Mouse (Mus musculus) CH12.LX (cell line): ENCODE measurements around the gene Tmem88b. TPM values are rescaled to one million over a fixed set of nuclear protein-coding genes. Genes with fewer than 3 reads are reported as not detected.

ENCODE experiments used
- DNase-seq: peaks from one replicate; pipeline ENCODE4 v3.0.0-alpha.2; 2013; ENCODE audit errors: extremely low read depth
- H3K27ac ChIP-seq: 2 replicates; pipeline ENCODE4 v1.5.1; 2012; ENCODE audit warnings: low read depth, mild to moderate bottlenecking, control low read depth, moderate library complexity; ENCODE audit not compliant: insufficient read depth
- H3K27me3 ChIP-seq: replicated peaks from 2 replicates; pipeline ENCODE3; 2012; ENCODE audit warnings: inconsistent platforms
- H3K36me3 ChIP-seq, 2 experiments: replicated peaks in 1 of 2; 2 replicates each; pipeline versions ENCODE3 to v1.6.1; 2012; ENCODE audit warnings: inconsistent platforms in 1 of 2, low read length in 1 of 2, mild to moderate bottlenecking in 1 of 2, mixed read lengths in 1 of 2, moderate library complexity in 1 of 2; ENCODE audit not compliant: control insufficient read depth in 1 of 2, insufficient read depth in 1 of 2
- H3K4me1 ChIP-seq, 2 experiments: 2 replicates each; pipeline ENCODE4 v1.6.1; 2012; ENCODE audit warnings: inconsistent platforms in 1 of 2, moderate library complexity in 1 of 2; ENCODE audit not compliant: insufficient read depth in 2 of 2, control insufficient read depth in 1 of 2
- H3K4me2 ChIP-seq: 2 replicates; pipeline ENCODE4 v1.6.1; 2012; ENCODE audit warnings: low read depth, mild to moderate bottlenecking, control low read depth; ENCODE audit not compliant: poor library complexity, insufficient read depth, severe bottlenecking
- H3K4me3 ChIP-seq, 3 experiments: fragments of 150-350 bp in 1 of 3; sonication (generic) in 1 of 3; replicated peaks in 1 of 3; 2 replicates each; pipeline versions ENCODE3 to v1.5.1; 2011 to 2012; ENCODE audit warnings: low read depth in 2 of 3, low read length in 2 of 3, mild to moderate bottlenecking in 2 of 3, moderate library complexity in 2 of 3, control low read depth in 1 of 3, improper control_type of control experiment in 1 of 3, inconsistent platforms in 1 of 3, mixed read lengths in 1 of 3; ENCODE audit not compliant: poor library complexity in 1 of 3
- H3K79me2 ChIP-seq: replicated peaks from 2 replicates; pipeline ENCODE4 v1.6.1; 2012; ENCODE audit warnings: mild to moderate bottlenecking, moderate library complexity; ENCODE audit not compliant: control insufficient read depth, poor library complexity, insufficient read depth, severe bottlenecking; ENCODE audit errors: extremely low read depth
- H3K9ac ChIP-seq: 2 replicates; pipeline ENCODE4 v1.6.1; 2012; ENCODE audit warnings: low read depth, mild to moderate bottlenecking, control low read depth, moderate library complexity; ENCODE audit not compliant: insufficient read depth
- H3K9me3 ChIP-seq: replicated peaks from 2 replicates; pipeline ENCODE3; 2012; ENCODE audit warnings: low read length, inconsistent platforms, mixed read lengths
- BHLHE40 ChIP-seq: IDR thresholded peaks from 2 replicates; pipeline ENCODE4 v1.6.1; 2011; ENCODE audit warnings: mild to moderate bottlenecking, low read depth, low read length, improper control_type of control experiment
- CHD1 ChIP-seq: IDR thresholded peaks from 2 replicates; pipeline ENCODE4 v1.6.1; 2012; ENCODE audit warnings: low read depth, low read length, improper control_type of control experiment, inconsistent platforms
- CHD2 ChIP-seq: IDR thresholded peaks from 2 replicates; pipeline ENCODE4 v1.6.1; 2011; ENCODE audit warnings: low read length, improper control_type of control experiment
- CTCF ChIP-seq, 2 experiments: IDR thresholded peaks in 1 of 2; conservative IDR thresholded peaks in 1 of 2; 2 replicates each; pipeline ENCODE4 v1.5.1; 2011 to 2012; ENCODE audit warnings: low read depth in 2 of 2, low read length in 2 of 2, improper control_type of control experiment in 1 of 2, inconsistent platforms in 1 of 2, mild to moderate bottlenecking in 1 of 2, moderate library complexity in 1 of 2
- E2F4 ChIP-seq: IDR thresholded peaks from 2 replicates; pipeline ENCODE4 v1.6.1; 2011; ENCODE audit warnings: low read depth, low read length, improper control_type of control experiment; ENCODE audit not compliant: insufficient replicate concordance
- EP300 ChIP-seq: IDR thresholded peaks from 2 replicates; pipeline ENCODE4 v1.6.1; 2011; ENCODE audit warnings: low read length, improper control_type of control experiment
- GABPA ChIP-seq: IDR thresholded peaks from 2 replicates; pipeline ENCODE4 v1.6.1; 2012; ENCODE audit warnings: low read depth, low read length, improper control_type of control experiment, inconsistent platforms; ENCODE audit not compliant: insufficient replicate concordance
- HCFC1 ChIP-seq: IDR thresholded peaks from 2 replicates; pipeline ENCODE4 v1.6.1; 2012; ENCODE audit warnings: low read depth, mild to moderate bottlenecking, inconsistent platforms, low read length, improper control_type of control experiment
- IRF4 ChIP-seq: IDR thresholded peaks from 2 replicates; pipeline ENCODE4 v1.6.1; 2014; ENCODE audit warnings: low read depth, mild to moderate bottlenecking, inconsistent platforms, low read length, improper control_type of control experiment
- JUN ChIP-seq: IDR thresholded peaks from 2 replicates; pipeline ENCODE4 v1.6.1; 2011; ENCODE audit warnings: low read depth, mild to moderate bottlenecking, low read length, improper control_type of control experiment, moderate library complexity; ENCODE audit not compliant: insufficient read depth
- JUND ChIP-seq: conservative IDR thresholded peaks from 2 replicates; pipeline ENCODE4 v1.6.1; 2011; ENCODE audit warnings: low read depth, low read length, improper control_type of control experiment
- KAT2A ChIP-seq: IDR thresholded peaks from 2 replicates; pipeline ENCODE4 v1.6.1; 2012; ENCODE audit warnings: low read length, improper control_type of control experiment, inconsistent platforms; ENCODE audit not compliant: insufficient replicate concordance
- MAFK ChIP-seq: IDR thresholded peaks from 2 replicates; pipeline ENCODE4 v1.6.1; 2011; ENCODE audit warnings: low read length, improper control_type of control experiment; ENCODE audit not compliant: insufficient replicate concordance
- MAX ChIP-seq: IDR thresholded peaks from 2 replicates; pipeline ENCODE4 v1.6.1; 2011; ENCODE audit warnings: low read length, improper control_type of control experiment
- MAZ ChIP-seq: IDR thresholded peaks from 2 replicates; pipeline ENCODE4 v1.6.1; 2012; ENCODE audit warnings: low read depth, mild to moderate bottlenecking, inconsistent platforms, low read length, improper control_type of control experiment, moderate library complexity
- MEF2A ChIP-seq: IDR thresholded peaks from 2 replicates; pipeline ENCODE4 v1.6.1; 2014; ENCODE audit warnings: low read depth, mild to moderate bottlenecking, inconsistent platforms, low read length, improper control_type of control experiment, borderline replicate concordance
- MXI1 ChIP-seq: IDR thresholded peaks from 2 replicates; pipeline ENCODE4 v1.6.1; 2011; ENCODE audit warnings: mild to moderate bottlenecking, low read depth, low read length, improper control_type of control experiment
- MYC ChIP-seq: IDR thresholded peaks from 2 replicates; pipeline ENCODE4 v1.6.1; 2011; ENCODE audit warnings: low read depth, mild to moderate bottlenecking, improper control_type of control experiment, low read length
- NELFE ChIP-seq: IDR thresholded peaks from 2 replicates; pipeline ENCODE4 v1.6.1; 2011; ENCODE audit warnings: low read depth, low read length, improper control_type of control experiment
- NRF1 ChIP-seq: IDR thresholded peaks from 2 replicates; pipeline ENCODE4 v1.6.1; 2014; ENCODE audit warnings: low read depth, mild to moderate bottlenecking, inconsistent platforms, low read length, improper control_type of control experiment, moderate library complexity
- RCOR1 ChIP-seq: conservative IDR thresholded peaks from 2 replicates; pipeline ENCODE4 v1.6.1; 2012; ENCODE audit warnings: low read depth, mild to moderate bottlenecking, inconsistent platforms, low read length, improper control_type of control experiment
- SIN3A ChIP-seq: IDR thresholded peaks from 2 replicates; pipeline ENCODE4 v1.6.1; 2012; ENCODE audit warnings: low read length, improper control_type of control experiment, inconsistent platforms
- SMC3 ChIP-seq: IDR thresholded peaks from 2 replicates; pipeline ENCODE4 v1.6.1; 2011; ENCODE audit warnings: low read depth, low read length, improper control_type of control experiment
- TBP ChIP-seq: conservative IDR thresholded peaks from 2 replicates; pipeline ENCODE4 v1.6.1; 2011; ENCODE audit warnings: low read depth, low read length, improper control_type of control experiment
- UBTF ChIP-seq: IDR thresholded peaks from 2 replicates; pipeline ENCODE4 v1.6.1; 2012; ENCODE audit warnings: low read depth, mild to moderate bottlenecking, inconsistent platforms, low read length, improper control_type of control experiment, moderate library complexity
- USF2 ChIP-seq: conservative IDR thresholded peaks from 2 replicates; pipeline ENCODE4 v1.6.1; 2011; ENCODE audit warnings: low read depth, low read length, improper control_type of control experiment
- ZKSCAN1 ChIP-seq: IDR thresholded peaks from 2 replicates; pipeline ENCODE4 v1.6.1; 2012; ENCODE audit warnings: low read depth, inconsistent platforms, low read length, improper control_type of control experiment, borderline replicate concordance
- ZMIZ1 ChIP-seq: IDR thresholded peaks from 2 replicates; pipeline ENCODE4 v1.6.1; 2012; ENCODE audit warnings: low read depth, mild to moderate bottlenecking, inconsistent platforms, low read length, improper control_type of control experiment
- ZNF384 ChIP-seq: IDR thresholded peaks from 2 replicates; pipeline ENCODE4 v1.6.1; 2012; ENCODE audit warnings: low read depth, low read length, improper control_type of control experiment, inconsistent platforms
- dilution Hi-C: fragments of 300-500 bp; cut with MboI; formaldehyde crosslinking; loops from 2 replicates; pipeline ENCODE4 v1.14.3; 2020; ENCODE audit warnings: low sequenced_read_pairs; ENCODE audit not compliant: extremely low pct_unique_long_range_greater_than_20kb, extremely low pct_ligation_motif_present
- in situ Hi-C: fragments of 300-500 bp; cut with MboI; formaldehyde crosslinking; loops from 3 replicates; pipeline ENCODE4 v1.14.3; 2019; ENCODE audit warnings: low sequenced_read_pairs, low pct_ligation_motif_present, low pct_unique_long_range_greater_than_20kb, mixed read lengths
- polyA plus RNA-seq: library from polyadenylated mRNA; unstranded; fragments of >175 nt; gene quantifications from 2 replicates; pipeline ENCODE4 v1.2.1, GENCODE M21; 2012; ENCODE audit warnings: low read depth; ENCODE audit not compliant: insufficient read length
- total RNA-seq, 2 experiments: library from RNA; depleted of rRNA; stranded (reverse); fragments of 300-350 nt in 1 of 2; fragments of >200 nt in 1 of 2; gene quantifications; 2 replicates each; pipeline ENCODE4 v1.2.3; 2012 to 2014

The Tmem88b gene
- total and polyA plus RNA-seq, 3 experiments, result 0.04 TPM; not detected in 2

DNA sequence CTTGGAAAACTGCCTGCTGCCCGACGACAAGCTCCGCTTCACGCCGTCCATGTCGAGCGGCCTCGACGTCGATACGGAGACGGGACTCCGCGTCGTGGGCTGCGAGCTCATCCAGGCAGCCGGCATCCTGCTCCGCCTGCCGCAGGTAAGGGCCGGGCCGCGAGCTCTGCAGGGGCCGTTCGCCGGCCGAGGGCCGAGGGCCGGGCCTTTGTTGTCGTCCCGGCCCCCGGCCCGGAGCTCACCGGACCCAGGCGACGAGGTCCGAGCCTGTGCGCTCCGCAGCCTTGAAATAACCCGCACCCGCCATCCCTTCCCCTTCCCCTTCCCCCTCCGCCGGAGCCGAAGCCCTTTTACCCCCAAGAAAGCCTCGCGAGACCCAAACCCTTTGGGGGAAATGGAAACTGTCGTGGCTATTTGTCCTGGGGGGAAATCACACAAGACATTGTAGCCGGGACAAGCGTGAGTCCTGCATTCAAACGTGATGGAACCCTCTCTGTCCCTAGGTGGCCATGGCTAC, 27.0 kb upstream of the Tmem88b start:
- H3K36me3 ChIP-seq, result peaks cover 70 to 76% of the 10 kb centered on the region in 2 experiments
- in situ Hi-C loops, result no loop called here
- no peaks in the 10 kb centered on the region for H3K9me3 ChIP-seq
- peak overlapping the region; percentile 82 to 100 (median 98) for H3K4me3 ChIP-seq
- H3K27me3 ChIP-seq, result no peaks in the 10 kb centered on the region
- dilution Hi-C loops, result no loop called here
- peak overlapping the region; percentile 99 for H3K9ac ChIP-seq
- H3K4me1 ChIP-seq, result peaks cover 6 to 28% of the 10 kb centered on the region in 2 experiments
- H3K4me2 ChIP-seq, result peak overlapping the region; percentile 98; the same call in 1 of the 2 replicates
- TF ChIP-seq CHD2 (peak; percentile 89), MAZ (no peak), BHLHE40 (0 out of 2 replicates have a peak, but pooled peaks have one; percentile 6), TBP (0 out of 2 replicates have a peak, but pooled peaks have one; percentile 29), MEF2A (no peak; the same call in 1 of the 2 replicates), E2F4 (no peak)
- peaks cover 45% of the 10 kb centered on the region for H3K79me2 ChIP-seq
- H3K27ac ChIP-seq, result peak overlapping the region; percentile 70
- peak; percentile 54 for DNase-seq

DNA sequence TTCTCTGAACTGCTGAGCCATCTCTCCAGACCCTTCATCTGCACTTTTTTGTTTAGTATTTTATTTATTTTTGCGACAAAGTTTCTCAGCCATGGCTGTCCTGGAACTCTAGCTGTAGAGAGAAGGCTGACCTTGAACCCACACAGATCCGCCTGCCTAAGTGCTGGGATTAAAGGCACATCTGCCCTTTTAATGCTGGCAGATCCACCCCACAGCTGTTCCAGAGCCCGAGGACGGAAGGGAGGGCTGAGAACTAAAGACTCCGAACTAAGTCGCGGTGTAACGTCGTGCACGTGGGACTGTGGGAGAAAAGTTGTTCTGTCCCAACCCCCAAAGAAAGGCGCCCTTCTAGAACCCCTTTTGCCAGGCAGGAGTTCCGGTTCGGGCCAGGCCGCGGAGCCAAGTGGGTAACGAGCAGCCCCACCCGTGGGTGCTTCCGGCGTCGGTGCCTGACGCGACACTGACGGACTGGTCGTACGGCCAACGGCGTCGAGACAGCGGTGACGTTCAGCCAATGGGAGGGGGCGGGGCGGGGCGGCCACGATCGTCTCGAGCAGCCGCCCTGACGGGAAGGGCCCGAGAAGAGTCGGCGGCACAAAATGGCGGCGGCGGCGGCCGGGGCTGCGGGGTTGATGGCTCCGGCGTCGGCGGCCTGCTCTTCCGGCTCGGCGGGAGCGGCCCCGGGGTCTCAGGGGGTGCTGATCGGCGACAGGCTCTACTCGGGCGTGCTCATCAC, 26.4 kb upstream of the Tmem88b start, which contains the start of gene Ccnl2:
Gene Ccnl2, plus strand, starts transcription at position 561 of the 736 bp plus-strand sequence.
- Histone ChIP-seq H3K27me3 (no peaks in the 10 kb centered on the region), H3K79me2 (peaks cover 39% of the 10 kb centered on the region), H3K4me3 (peak within 1 kb of the TSS; percentile 82 to 100 (median 98)), H3K4me2 (peak within 1 kb of the TSS; percentile 98), H3K27ac (peak within 1 kb of the TSS; percentile 70), H3K36me3 (peaks cover 70 to 75% of the 10 kb centered on the region in 2 experiments), H3K9me3 (no peaks in the 10 kb centered on the region), H3K4me1 (peaks cover 6 to 28% of the 10 kb centered on the region in 2 experiments), H3K9ac (peak within 1 kb of the TSS; percentile 99)
- dilution Hi-C loops (no loop called here), in situ Hi-C loops (no loop called here)
- peak; percentile 97 for DNase-seq
- peak; percentile 62 for TF ChIP-seq SIN3A
- peak; percentile 95 for TF ChIP-seq MXI1
- TF ChIP-seq TBP, result peak; percentile 69; the same call in 1 of the 2 replicates
- TF ChIP-seq KAT2A, result peak; percentile 78; the same call in 1 of the 2 replicates
- peak; percentile 84; the same call in 1 of the 2 replicates for TF ChIP-seq ZMIZ1
- TF ChIP-seq MAFK, result no peak
- TF ChIP-seq GABPA, result no peak
- peak; percentile 66 for TF ChIP-seq NELFE
- TF ChIP-seq UBTF, result no peak; the same call in 1 of the 2 replicates
- TF ChIP-seq BHLHE40, result peak; percentile 79
- TF ChIP-seq RCOR1, result no peak
- TF ChIP-seq CTCF (conservative IDR thresholded peaks at IDR 0.05 in 1 of 2, IDR thresholded peaks at IDR 0.05 in 1 of 2; ENCODE audit: low read depth in 2 of 2, low read length in 2 of 2), result no peak
- 0 out of 2 replicates have a peak, but pooled peaks have one; percentile 9 for TF ChIP-seq IRF4
- no peak for TF ChIP-seq SMC3
- peak; percentile 84 for TF ChIP-seq HCFC1
- TF ChIP-seq ZKSCAN1, result no peak
- no peak for TF ChIP-seq ZNF384
- TF ChIP-seq EP300, result no peak
- peak; percentile 91 for TF ChIP-seq MAZ
- no peak for TF ChIP-seq JUND
- TF ChIP-seq MEF2A, result no peak; the same call in 1 of the 2 replicates
- TF ChIP-seq MAX, result peak; percentile 95
- TF ChIP-seq NRF1, result peak; percentile 69
- no peak for TF ChIP-seq CHD1
- peak; percentile 98 for TF ChIP-seq MYC
- no peak for TF ChIP-seq USF2
- no peak for TF ChIP-seq JUN
- peak; percentile 92 for TF ChIP-seq CHD2
